Mouse (Mus musculus) MEL (cell line): ENCODE results near the gene Lsr. TPM values are rescaled to one million over a fixed set of nuclear protein-coding genes. Genes with fewer than 3 reads are reported as not detected.

Source experiments
- DNase-seq: peaks from one replicate; pipeline ENCODE4 v3.0.0; 2011; ENCODE audit warnings: low read depth, low spot score
- H3K27ac ChIP-seq: 2 replicates; pipeline ENCODE4 v1.5.1; 2012; ENCODE audit warnings: low read depth, mild to moderate bottlenecking, control low read depth, low read length, moderate library complexity; ENCODE audit not compliant: control insufficient read depth
- H3K27me3 ChIP-seq, 2 experiments: fragments of 150-350 bp in 1 of 2; sonication (generic) in 1 of 2; 2 replicates each; pipeline ENCODE4 v1.6.1; 2012; ENCODE audit warnings: low read length in 2 of 2, mild to moderate bottlenecking in 2 of 2, improper control_type of control experiment in 1 of 2, moderate library complexity in 1 of 2; ENCODE audit not compliant: insufficient read depth in 2 of 2, control insufficient read depth in 1 of 2
- H3K36me3 ChIP-seq, 2 experiments: 2 replicates each; pipeline ENCODE4 v1.6.1; 2012 to 2014; ENCODE audit warnings: low read length in 2 of 2, improper control_type of control experiment in 1 of 2, inconsistent platforms in 1 of 2, mild to moderate bottlenecking in 1 of 2; ENCODE audit not compliant: insufficient read depth in 2 of 2, control insufficient read depth in 1 of 2
- H3K4me1 ChIP-seq, 2 experiments: fragments of 150-350 bp in 1 of 2; sonication (generic) in 1 of 2; 2 replicates each; pipeline ENCODE4 v1.6.1; 2012; ENCODE audit warnings: low read length in 2 of 2, improper control_type of control experiment in 1 of 2, mild to moderate bottlenecking in 1 of 2; ENCODE audit not compliant: insufficient read depth in 2 of 2, control insufficient read depth in 1 of 2
- H3K4me3 ChIP-seq, 2 experiments: fragments of 150-350 bp in 1 of 2; sonication (generic) in 1 of 2; 2 replicates each; pipeline ENCODE4 v1.5.1; 2012; ENCODE audit warnings: low read depth in 2 of 2, low read length in 2 of 2, mild to moderate bottlenecking in 2 of 2, moderate library complexity in 2 of 2, control low read depth in 1 of 2, improper control_type of control experiment in 1 of 2; ENCODE audit not compliant: control insufficient read depth in 1 of 2, insufficient read depth in 1 of 2
- H3K79me2 ChIP-seq: 2 replicates; pipeline ENCODE4 v1.6.1; 2012; ENCODE audit warnings: mild to moderate bottlenecking, low read length, moderate library complexity; ENCODE audit not compliant: control insufficient read depth, poor library complexity, insufficient read depth
- H3K9ac ChIP-seq: 2 replicates; pipeline ENCODE4 v1.6.1; 2012; ENCODE audit warnings: low read depth, mild to moderate bottlenecking, control low read depth, low read length, moderate library complexity; ENCODE audit not compliant: control insufficient read depth, poor library complexity, severe bottlenecking
- H3K9me3 ChIP-seq: fragments of 150-350 bp; sonication (generic); replicated peaks from 2 replicates; pipeline ENCODE4 v1.6.1; 2012; ENCODE audit warnings: mild to moderate bottlenecking, low read length, improper control_type of control experiment, moderate library complexity; ENCODE audit not compliant: insufficient read depth
- CTCF ChIP-seq, 3 experiments: IDR thresholded peaks in 2 of 3; conservative IDR thresholded peaks in 1 of 3; 2 replicates each; pipeline ENCODE4 v1.5.1; 2011 to 2012; ENCODE audit warnings: low read length in 3 of 3, low read depth in 2 of 3, mild to moderate bottlenecking in 2 of 3, improper control_type of control experiment in 1 of 3, inconsistent platforms in 1 of 3, mixed read lengths in 1 of 3, moderate library complexity in 1 of 3; ENCODE audit not compliant: control insufficient read depth in 1 of 3, insufficient read depth in 1 of 3, poor library complexity in 1 of 3, severe bottlenecking in 1 of 3
- GABPA ChIP-seq: IDR thresholded peaks from 2 replicates; pipeline ENCODE4 v1.6.1; 2012; ENCODE audit warnings: low read depth, mild to moderate bottlenecking, inconsistent platforms, low read length, improper control_type of control experiment, moderate library complexity
- HCFC1 ChIP-seq: IDR thresholded peaks from 2 replicates; pipeline ENCODE4 v1.6.1; 2012; ENCODE audit warnings: low read depth, mild to moderate bottlenecking, inconsistent platforms, low read length, improper control_type of control experiment, moderate library complexity
- KAT2A ChIP-seq: conservative IDR thresholded peaks from 2 replicates; pipeline ENCODE4 v1.6.1; 2012; ENCODE audit warnings: low read depth, low read length, improper control_type of control experiment, inconsistent platforms
- MXI1 ChIP-seq: IDR thresholded peaks from 2 replicates; pipeline ENCODE4 v1.6.1; 2011; ENCODE audit warnings: mild to moderate bottlenecking, low read depth, low read length, improper control_type of control experiment
- NELFE ChIP-seq: IDR thresholded peaks from 2 replicates; pipeline ENCODE4 v1.6.1; 2011; ENCODE audit warnings: low read depth, low read length, improper control_type of control experiment
- NRF1 ChIP-seq: IDR thresholded peaks from 2 replicates; pipeline ENCODE4 v1.6.1; 2014; ENCODE audit warnings: low read depth, mild to moderate bottlenecking, inconsistent platforms, low read length, improper control_type of control experiment, moderate library complexity; ENCODE audit not compliant: poor library complexity, insufficient read depth, severe bottlenecking
- POLR2A ChIP-seq, 2 experiments: IDR thresholded peaks; 2 replicates each; pipeline ENCODE4 v1.6.1; 2011 to 2012; ENCODE audit warnings: low read length in 2 of 2, mild to moderate bottlenecking in 2 of 2, control low read depth in 1 of 2, improper control_type of control experiment in 1 of 2, low read depth in 1 of 2, moderate library complexity in 1 of 2; ENCODE audit not compliant: control insufficient read depth in 1 of 2, insufficient read depth in 1 of 2, poor library complexity in 1 of 2
- POLR2AphosphoS2 ChIP-seq: IDR thresholded peaks from 2 replicates; pipeline ENCODE4 v1.6.1; 2011; ENCODE audit warnings: low read length, improper control_type of control experiment
- RCOR1 ChIP-seq: IDR thresholded peaks from 2 replicates; pipeline ENCODE4 v1.6.1; 2012; ENCODE audit warnings: low read depth, mild to moderate bottlenecking, inconsistent platforms, low read length, improper control_type of control experiment
- SIN3A ChIP-seq: IDR thresholded peaks from 2 replicates; pipeline ENCODE4 v1.6.1; 2012; ENCODE audit warnings: low read length, improper control_type of control experiment, inconsistent platforms
- SMC3 ChIP-seq: IDR thresholded peaks from 2 replicates; pipeline ENCODE4 v1.6.1; 2011; ENCODE audit warnings: low read depth, low read length, improper control_type of control experiment
- TAL1 ChIP-seq: IDR thresholded peaks from 2 replicates; pipeline ENCODE4 v1.6.1; 2012; ENCODE audit warnings: mild to moderate bottlenecking, inconsistent platforms, low read length, moderate library complexity, mixed read lengths
- TBP ChIP-seq: IDR thresholded peaks from 2 replicates; pipeline ENCODE4 v1.8.0; 2011; ENCODE audit warnings: low read depth, low read length, improper control_type of control experiment
- USF1 ChIP-seq: IDR thresholded peaks from 2 replicates; pipeline ENCODE4 v1.6.1; 2014; ENCODE audit warnings: low read depth, mild to moderate bottlenecking, inconsistent platforms, low read length, improper control_type of control experiment, moderate library complexity
- USF2 ChIP-seq, 2 experiments: IDR thresholded peaks; 2 replicates each; pipeline ENCODE4 v1.6.1; 2011 to 2012; ENCODE audit warnings: improper control_type of control experiment in 2 of 2, low read length in 2 of 2, borderline replicate concordance in 1 of 2, inconsistent platforms in 1 of 2, low read depth in 1 of 2, mild to moderate bottlenecking in 1 of 2; ENCODE audit not compliant: insufficient read depth in 1 of 2
- ZNF384 ChIP-seq: IDR thresholded peaks from 2 replicates; pipeline ENCODE4 v1.6.1; 2012; ENCODE audit warnings: low read depth, mild to moderate bottlenecking, inconsistent platforms, low read length, improper control_type of control experiment
- polyA plus RNA-seq, 2 experiments: library from polyadenylated mRNA; stranded (reverse) in 1 of 2; unstranded in 1 of 2; fragments of >175 nt in 1 of 2; fragments of >200 nt in 1 of 2; gene quantifications; 2 replicates each; pipeline versions ENCODE4 v1.2.1 to v1.2.4; 2012; ENCODE audit warnings: low replicate concordance in 2 of 2, low read depth in 1 of 2; ENCODE audit not compliant: insufficient read length in 2 of 2, insufficient read depth in 1 of 2, missing spikeins in 1 of 2
- total RNA-seq: library from RNA; depleted of rRNA; stranded (reverse); fragments of 300-350 nt; gene quantifications from 2 replicates; pipeline ENCODE4 v1.2.3, GENCODE M21; 2012

Gene Lsr
- total and polyA plus RNA-seq, 3 experiments: 0.22 TPM; not detected in 2

DNA sequence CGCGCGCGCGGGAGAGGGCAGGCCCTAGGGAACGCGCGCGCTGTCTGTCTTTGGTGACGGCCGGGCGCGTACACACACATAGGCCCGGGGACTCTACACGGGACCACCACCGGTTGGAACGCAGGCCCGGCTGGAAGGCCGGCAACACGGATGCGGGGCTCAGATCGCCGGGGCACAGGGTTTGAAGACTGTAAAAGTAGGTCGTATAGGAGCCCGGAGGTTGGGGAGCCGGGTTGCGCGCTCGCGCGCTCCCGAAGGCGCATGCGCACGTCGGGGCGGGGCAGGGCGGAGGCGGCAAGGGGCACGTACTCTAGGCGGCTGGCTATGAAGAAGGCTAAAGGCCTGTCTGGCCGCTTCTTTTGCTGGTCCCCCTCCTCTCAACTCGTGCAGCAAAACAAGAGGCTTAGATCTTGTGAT is 15.9 kb downstream of the Lsr start:
- TF ChIP-seq GABPA: no peak
- peak; percentile 64 to 81; a peak in 3 of 4 replicates for TF ChIP-seq POLR2A (IDR thresholded peaks at IDR 0.05; ENCODE audit: control insufficient read depth in 1 of 2, insufficient read depth in 1 of 2, low read depth in 1 of 2, low read length in 2 of 2, poor library complexity in 1 of 2)
- TF ChIP-seq MXI1: peak; percentile 23; the same call in 1 of the 2 replicates
- no peak for TF ChIP-seq SMC3
- TF ChIP-seq NRF1: peak; percentile 83
- peak; percentile 64 for TF ChIP-seq NELFE
- 0 out of 2 replicates have a peak, but pooled peaks have one; percentile 32 for TF ChIP-seq SIN3A
- TF ChIP-seq POLR2AphosphoS2: peak; percentile 88
- TF ChIP-seq TAL1: no peak
- TF ChIP-seq HCFC1: peak; percentile 29; the same call in 1 of the 2 replicates
- TF ChIP-seq TBP: peak; percentile 67; the same call in 1 of the 2 replicates
- TF ChIP-seq CTCF (IDR thresholded peaks at IDR 0.05 in 2 of 3, conservative IDR thresholded peaks at IDR 0.05 in 1 of 3; ENCODE audit: control insufficient read depth in 1 of 3, insufficient read depth in 1 of 3, low read depth in 2 of 3, low read length in 3 of 3, poor library complexity in 1 of 3, severe bottlenecking in 1 of 3): no peak
- TF ChIP-seq, all 39 proteins: peak for 8
- peak overlapping the region; percentile 98 for H3K9ac ChIP-seq
- no peaks in the 10 kb centered on the region for H3K27me3 ChIP-seq
- peaks cover 2 to 9% of the 10 kb centered on the region in 2 experiments; a peak in 3 of 4 replicates for H3K36me3 ChIP-seq
- peak overlapping the region; percentile 77 to 94 for H3K4me3 ChIP-seq
- peaks cover 0 to 11% of the 10 kb centered on the region in 2 experiments; a peak in 1 of 4 replicates for H3K4me1 ChIP-seq
- peak overlapping the region; percentile 90 for H3K27ac ChIP-seq
- H3K9me3 ChIP-seq: no peaks in the 10 kb centered on the region
- H3K79me2 ChIP-seq: peaks cover 18% of the 10 kb centered on the region
- DNase-seq: peak; percentile 91

DNA sequence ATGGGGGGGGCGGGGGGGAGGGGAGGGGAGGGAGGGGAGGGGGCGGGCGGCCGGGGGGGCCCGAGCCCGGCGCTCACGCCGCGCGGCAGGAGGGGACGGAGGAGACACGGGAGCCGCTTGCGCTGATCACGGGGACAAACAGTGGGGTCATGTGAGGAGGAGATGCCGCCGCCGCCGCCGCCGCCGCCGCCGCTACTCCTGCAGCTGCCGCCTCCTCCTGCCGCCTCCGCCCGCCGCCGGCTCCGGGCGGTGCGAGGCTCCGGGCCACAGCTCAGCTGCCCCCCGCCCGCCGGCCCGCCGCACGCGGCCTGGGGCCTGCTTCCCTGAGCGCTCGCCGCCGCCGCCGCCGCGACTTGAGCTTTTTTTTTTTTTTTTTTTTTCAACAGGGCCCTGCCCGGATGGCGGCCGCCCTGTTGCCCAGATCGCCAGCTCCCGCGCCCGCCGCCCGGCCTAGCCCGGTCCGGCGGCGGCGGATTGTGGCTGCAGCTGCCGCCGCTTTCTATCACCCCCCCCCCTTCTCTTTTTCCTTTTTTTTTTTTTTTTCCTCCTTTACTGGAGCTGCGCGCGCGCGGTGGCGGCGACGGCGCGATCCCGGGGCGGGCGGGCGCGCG is 16.4 kb downstream of the Lsr start, which contains the start of gene Usf2:
Gene Usf2 (minus strand): TSS at position 48 of the 611 bp plus-strand sequence.
- Histone ChIP-seq H3K79me2 (peaks cover 18% of the 10 kb centered on the region), H3K27ac (peak within 1 kb of the TSS; percentile 90), H3K36me3 (peaks cover 2 to 9% of the 10 kb centered on the region in 2 experiments; a peak in 3 of 4 replicates), H3K9ac (peak within 1 kb of the TSS; percentile 98), H3K4me1 (peaks cover 0 to 11% of the 10 kb centered on the region in 2 experiments; a peak in 1 of 4 replicates), H3K27me3 (no peaks in the 10 kb centered on the region), H3K9me3 (no peaks in the 10 kb centered on the region), H3K4me3 (peak within 1 kb of the TSS; percentile 85 to 97)
- TF ChIP-seq MXI1: peak; percentile 54; the same call in 1 of the 2 replicates
- no peak for TF ChIP-seq KAT2A
- no peak for TF ChIP-seq RCOR1
- TF ChIP-seq USF1: peak; percentile 86
- peak; percentile 86 for TF ChIP-seq ZNF384
- TF ChIP-seq USF2 (IDR thresholded peaks at IDR 0.05; ENCODE audit: borderline replicate concordance in 1 of 2, insufficient read depth in 1 of 2, low read depth in 1 of 2, low read length in 2 of 2): peak in 1 of 2 experiments; percentile 66; a peak in 2 of 4 replicates
- no peak; the same call in 1 of the 2 replicates for TF ChIP-seq NELFE
- DNase-seq: peak; percentile 70
